Mouse (Mus musculus) intestine, postnatal 0 days (tissue): ENCODE data around the gene Sptbn1. TPM values are rescaled to one million over a fixed set of nuclear protein-coding genes. Genes with fewer than 3 reads are reported as not detected.

Experiments
- ATAC-seq: fragments of 200-750 bp; cut with Nextera tagmentation; 2 replicates; pipeline ENCODE4 v1.8.0; 2017; ENCODE audit warnings: mild to moderate bottlenecking, moderate TSS enrichment, moderate library complexity
- H3K27ac ChIP-seq: fragments of 300-500 bp; sonication (generic); 2 replicates; pipeline ENCODE4 v1.5.1; 2014; ENCODE audit warnings: mild to moderate bottlenecking, low read depth, low read length, moderate library complexity
- H3K27me3 ChIP-seq: fragments of 300-500 bp; sonication (generic); replicated peaks from 2 replicates; pipeline ENCODE4 v1.6.1; 2014; ENCODE audit warnings: low read length, mixed read lengths; ENCODE audit not compliant: control insufficient read depth, insufficient read depth
- H3K36me3 ChIP-seq: fragments of 300-500 bp; sonication (generic); 2 replicates; pipeline ENCODE4 v1.6.1; 2014; ENCODE audit warnings: mild to moderate bottlenecking, moderate library complexity; ENCODE audit not compliant: control insufficient read depth, insufficient read depth
- H3K4me1 ChIP-seq: fragments of 300-500 bp; sonication (generic); replicated peaks from 2 replicates; pipeline ENCODE4 v1.6.1; 2014; ENCODE audit warnings: antibody characterized with exemption, low read length, mixed read lengths; ENCODE audit not compliant: control insufficient read depth, insufficient read depth
- H3K4me2 ChIP-seq: fragments of 300-500 bp; sonication (generic); replicated peaks from 2 replicates; pipeline ENCODE4 v1.6.1; 2014; ENCODE audit warnings: low read depth, mild to moderate bottlenecking, moderate library complexity
- H3K4me3 ChIP-seq: fragments of 300-500 bp; sonication (generic); 2 replicates; pipeline ENCODE4 v1.5.1; 2014; ENCODE audit warnings: low read depth, low read length
- H3K9ac ChIP-seq: fragments of 300-500 bp; sonication (generic); 2 replicates; pipeline ENCODE4 v1.6.1; 2014; ENCODE audit warnings: mild to moderate bottlenecking, low read depth, low read length
- H3K9me3 ChIP-seq: fragments of 300-500 bp; sonication (generic); 2 replicates; pipeline ENCODE4 v1.6.1; 2016; ENCODE audit warnings: mixed run types; ENCODE audit not compliant: control insufficient read depth
- CTCF ChIP-seq: sonication (generic); IDR thresholded peaks from 2 replicates; pipeline ENCODE4 v1.5.1; 2016; ENCODE audit warnings: low read depth, mild to moderate bottlenecking, control low read depth, antibody characterized with exemption, moderate library complexity
- WGBS: fragments of 180-500 bp; shearing (Covaris S2); extraction: QIAGEN DNeasy Blood & Tissue Kit; methylation state at CpG from one replicate; pipeline ENCODE4 v1.1.7; 2014; 5-methylcytosine and 5-hydroxymethylcytosine counted together
- polyA plus RNA-seq: library from polyadenylated mRNA; unstranded; fragments of >200 nt; fragmentation: Nextera tagmentation; extraction: Ambion mirVana; gene quantifications from 2 replicates; pipeline ENCODE4 v1.2.1, GENCODE M21; 2015

Gene Sptbn1
- polyA plus RNA-seq, 1 experiment from 2014 or later, result 73.5 TPM

- Histone ChIP-seq H3K27ac (no peak overlapping the region), H3K27me3 (no peaks in the 10 kb centered on the region), H3K9me3 (no peaks in the 10 kb centered on the region), H3K36me3 (peaks cover 92% of the 10 kb centered on the region), H3K4me1 (no peaks in the 10 kb centered on the region), H3K4me3 (no peak overlapping the region), H3K4me2 (no peak overlapping the region), H3K9ac (no peak overlapping the region)
- 81% methylated on average over 1 of the region's 1 CpGs for WGBS
- TF ChIP-seq CTCF, result no peak
- ATAC-seq, result no peak
These were observed 166.2 kb downstream of the Sptbn1 start for GRCm38 (mm10) chr11:30101796-30102195.

GRCm38 (mm10) chr11:30101162-30101561, 166.8 kb downstream of the Sptbn1 start:
- Histone ChIP-seq H3K27ac (no peak overlapping the region), H3K4me1 (no peaks in the 10 kb centered on the region), H3K4me3 (no peak overlapping the region), H3K36me3 (peaks cover 86% of the 10 kb centered on the region), H3K9me3 (no peaks in the 10 kb centered on the region), H3K27me3 (no peaks in the 10 kb centered on the region), H3K9ac (no peak overlapping the region), H3K4me2 (no peak overlapping the region)
- no peak for ATAC-seq
- 95% methylated on average over 2 of the region's 2 CpGs for WGBS
- TF ChIP-seq CTCF, result no peak

GRCm38 (mm10) chr11:30099916-30100315, 168.1 kb downstream of the Sptbn1 start:
- H3K27me3 ChIP-seq, result no peaks in the 10 kb centered on the region

GRCm38 (mm10) chr11:30095212-30095773, 172.7 kb downstream of the Sptbn1 start:
- H3K27me3 ChIP-seq, result no peaks in the 10 kb centered on the region
- H3K9me3 ChIP-seq, result no peaks in the 10 kb centered on the region
- H3K36me3 ChIP-seq, result peaks cover 28% of the 10 kb centered on the region
- H3K9ac ChIP-seq, result no peak overlapping the region
- TF ChIP-seq CTCF, result no peak
- H3K4me2 ChIP-seq, result no peak overlapping the region
- H3K4me3 ChIP-seq, result no peak overlapping the region
- WGBS, result 43% methylated on average over 6 of the region's 6 CpGs
- H3K4me1 ChIP-seq, result no peaks in the 10 kb centered on the region
- no peak for ATAC-seq
- H3K27ac ChIP-seq, result no peak overlapping the region

More at GRCm38 (mm10) chr11:30099916-30100315, 168.1 kb downstream of the Sptbn1 start:
- Histone ChIP-seq H3K9me3 (no peaks in the 10 kb centered on the region), H3K36me3 (peaks cover 74% of the 10 kb centered on the region), H3K4me2 (no peak overlapping the region), H3K9ac (no peak overlapping the region), H3K27ac (no peak overlapping the region), H3K4me3 (no peak overlapping the region), H3K4me1 (no peaks in the 10 kb centered on the region)
- no peak for ATAC-seq
- WGBS, result 89% methylated on average over 6 of the region's 6 CpGs
- TF ChIP-seq CTCF, result no peak

- Histone ChIP-seq H3K36me3 (no peaks in the 10 kb centered on the region), H3K4me1 (no peaks in the 10 kb centered on the region), H3K9ac (no peak overlapping the region), H3K4me3 (no peak overlapping the region), H3K27ac (no peak overlapping the region), H3K27me3 (no peaks in the 10 kb centered on the region), H3K9me3 (no peaks in the 10 kb centered on the region), H3K4me2 (no peak overlapping the region)
- TF ChIP-seq CTCF, result peak; percentile 72
- no peak for ATAC-seq
- WGBS, result 49% methylated on average over 4 of the region's 4 CpGs
These were observed 176.1 kb downstream of the Sptbn1 start for GRCm38 (mm10) chr11:30091892-30092291.

GRCm38 (mm10) chr11:30085114-30085513, 182.9 kb downstream of the Sptbn1 start:
- Histone ChIP-seq H3K36me3 (no peaks in the 10 kb centered on the region), H3K4me3 (no peak overlapping the region), H3K9ac (no peak overlapping the region), H3K27ac (no peak overlapping the region), H3K4me1 (no peaks in the 10 kb centered on the region), H3K27me3 (no peaks in the 10 kb centered on the region), H3K4me2 (no peak overlapping the region), H3K9me3 (no peaks in the 10 kb centered on the region)
- no peak for ATAC-seq
- no peak for TF ChIP-seq CTCF

GRCm38 (mm10) chr11:30057299-30057698, 210.7 kb downstream of the Sptbn1 start:
- 43% methylated on average over 8 of the region's 8 CpGs for WGBS
- no peaks in the 10 kb centered on the region for H3K27me3 ChIP-seq
- TF ChIP-seq CTCF, result peak; percentile 63
- H3K4me3 ChIP-seq, result no peak overlapping the region
- no peak overlapping the region for H3K9ac ChIP-seq
- no peaks in the 10 kb centered on the region for H3K36me3 ChIP-seq
- no peaks in the 10 kb centered on the region for H3K9me3 ChIP-seq
- no peak for ATAC-seq
- H3K4me1 ChIP-seq, result no peaks in the 10 kb centered on the region
- H3K27ac ChIP-seq, result no peak overlapping the region
- peak overlapping the region; percentile 21; the same call in 1 of the 2 replicates for H3K4me2 ChIP-seq

Other genes starting within 250 kb of the Sptbn1 start
- gene Eml6, start 242.1 kb downstream of the Sptbn1 start, polyA plus RNA-seq, result 0.46 and 0.48 TPM in 2 replicates
- not detected in 2 replicates for gene 4930505A04Rik, start 203.7 kb upstream of the Sptbn1 start, polyA plus RNA-seq